Mouse (Mus musculus) liver, adult 2 months (tissue): ENCODE results near the gene Park7. TPM values are rescaled to one million over a fixed set of nuclear protein-coding genes. Genes with fewer than 3 reads are reported as not detected.
"Not testable (repeated sequence)": the region's sequence is repeated elsewhere in the genome, so short reads cannot be mapped to it uniquely, and the experiment has no call there.

Experiments
- DNase-seq: peaks from one replicate; pipeline ENCODE4 v3.0.0-alpha.2; 2011; ENCODE audit warnings: low read depth, low spot score; ENCODE audit errors: extremely low read depth
- H3K27ac ChIP-seq: fragments of 200-500 bp; replicated peaks from 2 replicates; pipeline ENCODE4 v1.5.1; 2012; ENCODE audit warnings: low read depth, mild to moderate bottlenecking, control low read depth, inconsistent platforms, low read length; ENCODE audit not compliant: insufficient read depth
- H3K27me3 ChIP-seq: fragments of 200-500 bp; 2 replicates; pipeline ENCODE4 v1.6.1; 2012; ENCODE audit warnings: mild to moderate bottlenecking, moderate library complexity, low read length, inconsistent platforms; ENCODE audit not compliant: control insufficient read depth, insufficient read depth
- H3K36me3 ChIP-seq: fragments of 200-500 bp; 2 replicates; pipeline ENCODE4 v1.6.1; 2012; ENCODE audit warnings: low read length, inconsistent platforms; ENCODE audit not compliant: control insufficient read depth, insufficient read depth
- H3K4me1 ChIP-seq: fragments of 200-500 bp; 2 replicates; pipeline ENCODE4 v1.6.1; 2011; ENCODE audit warnings: low read length; ENCODE audit not compliant: control insufficient read depth, insufficient read depth
- H3K4me3 ChIP-seq: fragments of 200-500 bp; 2 replicates; pipeline ENCODE4 v1.5.1; 2011; ENCODE audit warnings: low read depth, mild to moderate bottlenecking, control low read depth, low read length, moderate library complexity; ENCODE audit not compliant: insufficient read depth
- H3K79me2 ChIP-seq: fragments of 200-500 bp; 2 replicates; pipeline ENCODE4 v1.6.1; 2012; ENCODE audit warnings: inconsistent platforms, mild to moderate bottlenecking, low read length, moderate library complexity; ENCODE audit not compliant: control insufficient read depth, insufficient read depth
- H3K9ac ChIP-seq: fragments of 200-500 bp; 2 replicates; pipeline ENCODE4 v1.6.1; 2012; ENCODE audit warnings: low read depth, mild to moderate bottlenecking, control low read depth, inconsistent platforms, low read length
- CTCF ChIP-seq: fragments of 200-500 bp; IDR thresholded peaks from 2 replicates; pipeline ENCODE4 v1.5.1; 2011; ENCODE audit warnings: low read depth, low read length, control low read depth
- POLR2A ChIP-seq: fragments of 200-500 bp; IDR thresholded peaks from 2 replicates; pipeline ENCODE4 v1.6.1; 2011; ENCODE audit warnings: low read length, control low read depth; ENCODE audit not compliant: insufficient read depth; ENCODE audit errors: extremely low read depth
- WGBS: fragments of 180-500 bp; shearing (Covaris S2); methylation state at CpG from one replicate; pipeline ENCODE4 v1.1.7; 2018; 5-methylcytosine and 5-hydroxymethylcytosine counted together
- polyA plus RNA-seq: library from polyadenylated mRNA; depleted of rRNA; stranded (reverse); fragments of >200 nt; gene quantifications from 2 replicates; pipeline ENCODE4 v1.2.3, GENCODE M21; 2012
- total RNA-seq: library from RNA; depleted of rRNA; stranded (reverse); fragments of >200 nt; gene quantifications from 2 replicates; pipeline ENCODE4 v1.2.3, GENCODE M21; 2014

Park7 gene
- total and polyA plus RNA-seq, 2 experiments: 148 to 324 TPM

DNA sequence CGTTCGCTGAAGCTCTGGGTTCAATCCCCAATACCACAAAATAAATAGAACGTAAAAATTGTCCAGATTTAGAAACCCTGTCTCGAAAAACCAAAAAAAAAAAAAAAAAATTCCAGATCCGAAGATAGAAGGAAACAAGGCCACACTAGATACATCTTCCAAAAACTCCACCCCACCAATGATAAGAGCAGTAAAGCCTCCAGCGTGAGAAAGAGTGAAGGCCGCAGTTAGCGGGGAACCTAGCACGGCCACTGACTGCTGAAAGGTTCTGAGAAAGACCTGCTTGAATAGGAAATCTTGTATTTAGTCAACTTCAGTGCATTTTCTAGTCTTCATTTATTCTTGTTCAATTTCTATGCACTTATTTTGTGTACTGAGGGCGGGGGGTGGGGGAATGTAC, 38.8 kb downstream of the Park7 start:
- no peak overlapping the region for H3K4me3 ChIP-seq
- no peak overlapping the region for H3K9ac ChIP-seq
- no peak overlapping the region for H3K27ac ChIP-seq
- no peak for DNase-seq
- TF ChIP-seq CTCF: no peak
- TF ChIP-seq POLR2A: no peak
- 42% methylated on average over 10 of the region's 10 CpGs for WGBS
- H3K4me1 ChIP-seq: no peaks in the 10 kb centered on the region
- H3K79me2 ChIP-seq: no peaks in the 10 kb centered on the region
- no peaks in the 10 kb centered on the region for H3K36me3 ChIP-seq
- H3K27me3 ChIP-seq: 0 out of 2 replicates have a peak, but pooled peaks cover 2% of the 10 kb centered on the region

DNA sequence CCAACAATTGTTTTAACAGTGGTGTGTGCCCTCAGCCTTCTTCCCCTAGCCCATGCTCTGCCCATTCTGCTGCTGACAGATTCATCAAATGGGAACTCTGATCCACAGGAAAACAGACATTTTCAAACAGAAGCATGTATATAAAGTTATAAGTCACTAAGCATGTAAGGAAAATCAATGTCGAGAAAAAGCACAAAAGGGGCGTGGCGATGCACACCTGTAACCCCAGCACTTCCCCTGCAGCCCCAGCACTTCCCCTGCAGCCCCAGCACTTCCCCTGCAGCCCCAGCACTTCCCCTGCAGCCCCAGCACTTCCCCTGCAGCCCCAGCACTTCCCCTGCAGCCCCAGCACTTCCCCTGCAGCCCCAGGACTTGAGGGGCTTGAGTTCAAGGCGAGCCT, 39.8 kb downstream of the Park7 start:
- DNase-seq: peak; percentile 51
- H3K36me3 ChIP-seq, H3K4me3 ChIP-seq, H3K27ac ChIP-seq, H3K4me1 ChIP-seq, H3K9ac ChIP-seq, H3K27me3 ChIP-seq, H3K79me2 ChIP-seq: not testable (repeated sequence)
- 55% methylated on average over 4 of the region's 4 CpGs for WGBS

- Histone ChIP-seq H3K4me3 (no peak overlapping the region), H3K4me1 (no peaks in the 10 kb centered on the region), H3K9ac (no peak overlapping the region), H3K27ac (peak overlapping the region; percentile 35), H3K79me2 (no peaks in the 10 kb centered on the region), H3K27me3 (no peaks in the 10 kb centered on the region), H3K36me3 (peaks cover 7% of the 10 kb centered on the region; the same call in 1 of the 2 replicates)
- TF ChIP-seq CTCF: no peak
- no peak for TF ChIP-seq POLR2A
- peak; percentile 94 for DNase-seq
- 23% methylated on average over 8 of the region's 8 CpGs for whole genome bisulfite sequencing
Measured at GRCm38 (mm10) chr4:150872681-150873080, 41.6 kb downstream of the Park7 start.

DNA sequence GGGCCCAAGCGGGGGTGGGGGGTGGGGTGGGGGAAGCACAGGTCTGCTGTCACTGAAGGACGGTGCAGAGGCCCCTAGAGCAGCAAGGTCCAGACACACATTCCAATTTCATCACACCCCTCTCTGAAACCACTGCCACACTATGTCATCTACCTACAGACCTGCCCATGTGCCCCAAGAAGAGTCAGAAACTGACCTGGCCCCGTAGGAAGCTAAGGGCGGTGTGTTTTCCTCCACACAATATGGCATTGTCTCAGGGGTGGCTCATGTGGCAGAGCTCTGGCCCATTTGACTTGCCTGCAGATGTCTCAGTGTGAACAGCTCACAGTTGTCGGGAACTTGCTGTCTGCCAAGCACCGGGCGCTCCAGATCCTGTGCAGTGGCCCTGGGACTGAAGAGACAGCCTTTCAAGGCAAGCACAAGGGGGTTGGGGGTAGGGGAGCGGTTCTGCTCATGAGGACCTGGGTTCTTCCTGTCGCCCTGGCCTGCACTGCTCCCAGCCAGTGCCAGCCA, 42.0 kb downstream of the Park7 start:
- Histone ChIP-seq H3K4me1 (no peaks in the 10 kb centered on the region), H3K79me2 (no peaks in the 10 kb centered on the region), H3K36me3 (peaks cover 12% of the 10 kb centered on the region), H3K27ac (peak overlapping the region; percentile 35), H3K9ac (no peak overlapping the region), H3K4me3 (no peak overlapping the region), H3K27me3 (no peaks in the 10 kb centered on the region)
- TF ChIP-seq POLR2A: no peak; the same call in 1 of the 2 replicates
- TF ChIP-seq CTCF: no peak
- DNase-seq: peak; percentile 98
- 19% methylated on average over 9 of the region's 9 CpGs for WGBS

DNA sequence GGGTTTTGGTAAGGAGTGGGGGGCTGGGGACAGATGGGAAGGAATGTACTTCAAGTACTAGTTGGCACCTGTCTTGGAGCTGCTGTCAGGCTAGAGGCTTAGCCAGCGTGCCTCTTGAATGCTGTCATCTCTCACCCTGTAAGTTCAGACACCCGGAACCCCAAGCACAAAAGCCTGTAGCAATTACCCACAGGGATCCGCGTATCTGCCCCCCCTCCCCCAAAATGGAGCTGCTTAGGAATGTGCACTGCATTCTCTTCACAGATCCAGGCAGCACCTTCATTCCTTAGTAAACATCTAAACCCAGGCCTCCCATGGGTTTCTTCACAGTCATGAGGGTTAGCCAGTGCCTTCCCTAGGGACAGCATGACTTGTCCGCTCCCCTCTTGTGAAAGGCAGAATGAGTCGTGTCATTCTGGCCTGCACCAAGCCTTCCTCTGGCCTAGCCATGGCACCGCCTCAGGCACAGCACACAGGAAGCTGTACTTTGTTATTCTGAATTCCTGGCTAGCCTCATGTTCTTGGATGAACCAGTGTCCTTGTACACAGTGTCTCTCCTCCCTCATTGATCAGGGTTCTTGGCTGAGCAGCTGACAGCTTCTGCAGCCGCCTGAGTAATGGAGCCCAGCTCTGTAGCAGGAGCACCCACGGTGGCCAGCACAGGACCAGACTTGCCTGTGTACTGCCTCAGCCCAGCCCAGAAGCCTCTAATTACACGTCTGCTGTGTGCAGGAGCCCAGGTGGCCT, 42.7 kb downstream of the Park7 start:
- H3K27ac ChIP-seq: peak overlapping the region; percentile 14
- H3K4me1 ChIP-seq: no peaks in the 10 kb centered on the region
- TF ChIP-seq CTCF (0 out of 2 replicates have a peak, but pooled peaks have one; percentile 9), POLR2A (0 out of 2 replicates have a peak, but pooled peaks have one; percentile 7)
- peaks cover 17% of the 10 kb centered on the region for H3K36me3 ChIP-seq
- H3K27me3 ChIP-seq: no peaks in the 10 kb centered on the region
- peak; percentile 99 for DNase-seq
- H3K9ac ChIP-seq: no peak overlapping the region
- H3K79me2 ChIP-seq: no peaks in the 10 kb centered on the region
- 14% methylated on average over 10 of the region's 10 CpGs for WGBS
- no peak overlapping the region for H3K4me3 ChIP-seq

DNA sequence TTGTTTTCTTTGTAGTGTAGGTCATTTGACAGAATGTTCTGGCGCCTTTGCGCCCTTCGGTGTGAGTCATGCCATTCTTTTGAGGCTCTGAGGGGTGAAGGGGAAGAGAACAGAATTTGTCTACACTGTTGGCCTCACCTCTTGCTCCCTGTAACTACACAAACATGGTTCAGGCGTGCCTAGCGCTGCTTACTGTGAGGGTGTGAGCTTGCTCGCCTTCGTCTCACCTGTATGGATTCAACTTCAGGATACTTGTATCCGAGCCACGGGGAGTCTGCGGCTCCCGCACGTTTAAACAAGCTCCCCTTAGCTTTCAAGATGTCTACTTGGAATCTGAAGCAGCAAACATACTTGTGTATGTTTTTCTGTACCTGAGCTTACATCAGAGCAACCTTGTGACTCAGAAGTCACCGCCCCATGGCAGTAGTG, 43.3 kb downstream of the Park7 start:
- peak; percentile 98 for DNase-seq
- Histone ChIP-seq H3K36me3 (peaks cover 23% of the 10 kb centered on the region), H3K4me1 (no peaks in the 10 kb centered on the region), H3K79me2 (no peaks in the 10 kb centered on the region), H3K27me3 (no peaks in the 10 kb centered on the region), H3K4me3 (no peak overlapping the region), H3K27ac (peak overlapping the region; percentile 14), H3K9ac (no peak overlapping the region)
- WGBS: 28% methylated on average over 13 of the region's 13 CpGs
- TF ChIP-seq POLR2A: no peak
- TF ChIP-seq CTCF: peak; percentile 5; the same call in 1 of the 2 replicates
